Comparison of ENCODE assay signal across 8 mouse cellular contexts in genomic region chr6:39557723-39558261, GRCm38 (mm10). TPM values are rescaled to one million over a fixed set of nuclear protein-coding genes. Genes with fewer than 3 reads are reported as not detected.
DNase-seq lines count a peak whose midpoint lies in the region; ATAC-seq lines count a peak whose summit lies in the region.

Dennd2a (minus strand) TSS chr6:39557867.

- WGBS in hindbrain, embryonic 12.5 days: under 1% methylated on average over 43 of the region's 50 CpGs

- DNase-seq in adrenal gland, adult 2 months: peak; percentile 82
- DNase-seq in cerebellum, postnatal 36 days: peak; percentile 63 to 67
- DNase-seq in gastrocnemius, adult 18-20 months (ENCODE audit: low spot score): peak; percentile 59
- DNase-seq in layer of hippocampus, postnatal 36 days: peak; percentile 88
- DNase-seq in lung, postnatal 10 days: peak; percentile 92
- peak; percentile 90 for DNase-seq in right cerebral cortex, adult 18-20 months

- peak within 1 kb of the TSS; percentile 91 for H3K9ac ChIP-seq in hindbrain, embryonic 12.5 days

- ATAC-seq in hindbrain, embryonic 12.5 days (ENCODE audit: low FRiP score): peak; percentile 96
- no peak for ATAC-seq in erythroid progenitor cell, adult 5-6 weeks (replicated peaks; ENCODE audit: low FRiP score, poor library complexity, severe bottlenecking)

- H3K36me3 ChIP-seq in hindbrain, embryonic 12.5 days: peaks cover 7% of the 10 kb centered on the region

- H3K4me2 ChIP-seq in hindbrain, embryonic 12.5 days (replicated peaks): peak within 1 kb of the TSS; percentile 73

- H3K27me3 ChIP-seq in hindbrain, embryonic 12.5 days: no peaks in the 10 kb centered on the region

- H3K27ac ChIP-seq in hindbrain, embryonic 12.5 days: peak within 1 kb of the TSS; percentile 96

- no peaks in the 10 kb centered on the region for H3K9me3 ChIP-seq in hindbrain, embryonic 12.5 days (replicated peaks)

- H3K4me3 ChIP-seq in hindbrain, embryonic 12.5 days: peak within 1 kb of the TSS; percentile 93

- peaks cover 48% of the 10 kb centered on the region for H3K4me1 ChIP-seq in hindbrain, embryonic 12.5 days

RNA-seq across cellular contexts. Expression of gene Dennd2a, which starts in this region (rescaled TPM):
- total RNA-seq in adrenal gland, adult 2 months (2021): 10 to 100 TPM in 1 of 2 experiments, 1 to 10 TPM in 1; 7.5 to 14.6 TPM
- polyA plus RNA-seq in adrenal gland, adult 2 months (2012; rRNA removed): 6.0 and 9.0 TPM in 2 replicates
- 1 to 10 TPM; 2.8 to 3.1 TPM for total RNA-seq in gastrocnemius, adult 18-20 months (2021)
- 49.0 TPM in 2 replicates for polyA plus RNA-seq in hindbrain, embryonic 12.5 days (2016; fragmentation: Nextera tagmentation; extraction: Ambion mirVana)
- 10 to 100 TPM; 34.6 to 38.9 TPM for total RNA-seq in layer of hippocampus, postnatal 36 days (2021)
- 1.3 TPM in 1 of 2 replicates, not detected in the other for total RNA-seq in erythroid progenitor cell, adult 5-6 weeks (2015; ENCODE audit: low replicate concordance)
- 0.53 TPM in 1 of 2 replicates, not detected in the other for total RNA-seq in erythroid progenitor cell, adult 5-6 weeks (2017; ENCODE audit: low replicate concordance)
